Comparison of ENCODE assay signal across 8 mouse cellular contexts in the genomic region with DNA sequence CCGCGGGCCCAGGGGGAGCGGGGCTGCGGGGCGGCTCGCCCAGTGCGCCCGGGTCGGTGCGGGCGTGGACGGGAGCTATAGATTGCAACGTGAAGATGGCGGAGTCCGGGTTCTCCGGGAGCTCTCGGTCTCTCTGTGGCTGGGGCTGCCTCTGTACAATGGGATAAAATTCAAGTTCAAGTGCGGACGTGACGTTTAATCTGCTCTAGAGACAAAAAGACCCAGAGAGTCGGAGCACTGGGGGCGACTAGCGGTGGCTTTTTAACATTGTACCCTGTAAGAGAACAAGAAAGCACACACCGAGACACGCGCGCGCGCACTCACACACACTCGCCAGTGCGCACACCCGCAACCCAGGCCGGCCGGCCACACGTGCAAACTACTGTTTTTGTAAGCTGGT. TPM values are rescaled to one million over a fixed set of nuclear protein-coding genes. Genes with fewer than 3 reads are reported as not detected.
A peak's percentile ranks its signal among the peaks of the same experiment; 100 is the strongest.
DNase-seq lines count a peak whose midpoint lies in the region; ATAC-seq lines count a peak whose summit lies in the region.

No protein-coding gene starts in this region.

- H3K4me1 ChIP-seq in embryonic facial prominence, embryonic 10.5 days = peaks cover 66% of the 10 kb centered on the region
- H3K4me1 ChIP-seq in heart, embryonic 16.5 days (ENCODE audit: control insufficient read depth, insufficient read depth, low read length) = peaks cover 13% of the 10 kb centered on the region
- H3K4me1 ChIP-seq in liver, embryonic 13.5 days (replicated peaks) = peaks cover 15% of the 10 kb centered on the region; the same call in 1 of the 2 replicates
- H3K4me1 ChIP-seq in neural tube, embryonic 12.5 days = peaks cover 29% of the 10 kb centered on the region

- H3K9me3 ChIP-seq in embryonic facial prominence, embryonic 10.5 days = no peaks in the 10 kb centered on the region
- H3K9me3 ChIP-seq in heart, embryonic 16.5 days (replicated peaks; ENCODE audit: control insufficient read depth, low read length) = no peaks in the 10 kb centered on the region
- no peaks in the 10 kb centered on the region for H3K9me3 ChIP-seq in liver, embryonic 13.5 days (replicated peaks)
- H3K9me3 ChIP-seq in neural tube, embryonic 12.5 days = no peaks in the 10 kb centered on the region

- WGBS in embryonic facial prominence, embryonic 10.5 days = under 1% methylated on average over 35 of the region's 35 CpGs
- under 1% methylated on average over 35 of the region's 35 CpGs for WGBS in heart, embryonic 16.5 days
- WGBS in liver, embryonic 13.5 days (ENCODE audit: insufficient replicate concordance) = 1% methylated on average over 35 of the region's 35 CpGs
- WGBS in neural tube, embryonic 12.5 days = under 1% methylated on average over 35 of the region's 35 CpGs

- H3K4me3 ChIP-seq in embryonic facial prominence, embryonic 10.5 days = peak overlapping the region; percentile 95
- peak overlapping the region; percentile 76 for H3K4me3 ChIP-seq in heart, embryonic 16.5 days (ENCODE audit: low read length)
- peak overlapping the region; percentile 51 for H3K4me3 ChIP-seq in liver, embryonic 13.5 days (replicated peaks)
- peak overlapping the region; percentile 81 for H3K4me3 ChIP-seq in neural tube, embryonic 12.5 days

- no peaks in the 10 kb centered on the region for H3K36me3 ChIP-seq in embryonic facial prominence, embryonic 10.5 days (replicated peaks)
- H3K36me3 ChIP-seq in heart, embryonic 16.5 days (ENCODE audit: control insufficient read depth, insufficient read depth) = no peaks in the 10 kb centered on the region
- H3K36me3 ChIP-seq in liver, embryonic 13.5 days = no peaks in the 10 kb centered on the region
- H3K36me3 ChIP-seq in neural tube, embryonic 12.5 days = no peaks in the 10 kb centered on the region

- H3K9ac ChIP-seq in heart, embryonic 16.5 days (ENCODE audit: low read length) = peak overlapping the region; percentile 86
- H3K9ac ChIP-seq in liver, embryonic 13.5 days = no peak overlapping the region
- peak overlapping the region; percentile 93 for H3K9ac ChIP-seq in neural tube, embryonic 12.5 days

- peak overlapping the region; percentile 99 for H3K27ac ChIP-seq in embryonic facial prominence, embryonic 10.5 days (replicated peaks)
- H3K27ac ChIP-seq in heart, embryonic 16.5 days (ENCODE audit: low read length) = peak overlapping the region; percentile 82
- H3K27ac ChIP-seq in liver, embryonic 13.5 days = no peak overlapping the region
- peak overlapping the region; percentile 92 for H3K27ac ChIP-seq in neural tube, embryonic 12.5 days

- peak; percentile 21 for DNase-seq in gastrocnemius, postnatal 25 days
- DNase-seq in gastrocnemius, adult 8-10 months (ENCODE audit: low spot score in 2 of 2) = no peak
- DNase-seq in embryonic facial prominence, embryonic 10.5 days (ENCODE audit: low spot score) = peak; percentile 95
- DNase-seq in kidney, postnatal 36 days = peak; percentile 56 to 72
- no peak for DNase-seq in liver, embryonic 13.5 days
- DNase-seq in thymus, postnatal 10 days (ENCODE audit: low spot score in 2 of 2) = peak; percentile 89 to 90

- peaks cover 68% of the 10 kb centered on the region for H3K27me3 ChIP-seq in embryonic facial prominence, embryonic 10.5 days (replicated peaks; ENCODE audit: low read depth, poor library complexity, severe bottlenecking)
- H3K27me3 ChIP-seq in heart, embryonic 16.5 days (ENCODE audit: control insufficient read depth, insufficient read depth, low read length) = peaks cover 50% of the 10 kb centered on the region
- peaks cover 95% of the 10 kb centered on the region for H3K27me3 ChIP-seq in liver, embryonic 13.5 days
- peaks cover 16% of the 10 kb centered on the region for H3K27me3 ChIP-seq in neural tube, embryonic 12.5 days (replicated peaks)

- peak overlapping the region; percentile 98 for H3K4me2 ChIP-seq in heart, embryonic 16.5 days (ENCODE audit: low read depth, low read length)
- H3K4me2 ChIP-seq in liver, embryonic 13.5 days = peak overlapping the region; percentile 68
- H3K4me2 ChIP-seq in neural tube, embryonic 12.5 days (replicated peaks) = peak overlapping the region; percentile 81

- peak; percentile 74 for ATAC-seq in heart, embryonic 16.5 days (replicated peaks; ENCODE audit: extremely low read depth, insufficient read depth, low FRiP score)
- ATAC-seq in liver, embryonic 13.5 days (ENCODE audit: low read depth) = no peak
- ATAC-seq in neural tube, embryonic 12.5 days (ENCODE audit: low FRiP score, low read depth) = peak; percentile 59

RNA-seq across cellular contexts. Expression of a gene that starts 0.5 kb away (rescaled TPM):
- under 1 TPM in 1 of 2 experiments, not detected in 1; 0.27 TPM for total RNA-seq in gastrocnemius, postnatal 25 days (2021)
- total RNA-seq in gastrocnemius, adult 8-10 months (2022) = under 1 TPM in 1 of 4 experiments, not detected in 3; 0.02 TPM
- 7.3 and 10.4 TPM in 2 replicates for polyA plus RNA-seq in embryonic facial prominence, embryonic 10.5 days (2016; fragmentation: Nextera tagmentation; extraction: Ambion mirVana)
- 6.3 and 9.0 TPM in 2 replicates for polyA plus RNA-seq in heart, embryonic 16.5 days (2015; fragmentation: Nextera tagmentation; extraction: Ambion mirVana)
- 0.07 and 0.08 TPM in 2 replicates for polyA plus RNA-seq in liver, embryonic 13.5 days (2015; fragmentation: Nextera tagmentation; extraction: Ambion mirVana)
- 25.9 and 27.1 TPM in 2 replicates for polyA plus RNA-seq in neural tube, embryonic 12.5 days (2016; fragmentation: Nextera tagmentation; extraction: Ambion mirVana)

Comparison
In these comparisons a context has a peak if more than half of its experiments do, and no peak if none do; other contexts are left out.
1. DNase-seq: peak in gastrocnemius, postnatal 25 days (single experiment), embryonic facial prominence, embryonic 10.5 days (single experiment), kidney, postnatal 36 days (2 of 2) and thymus, postnatal 10 days (2 of 2); none in gastrocnemius, adult 8-10 months (0 of 2) and liver, embryonic 13.5 days (single experiment).
2. Peak in every context shown above with its lines, with median percentiles within 50 percentile points of each other: H3K4me3 ChIP-seq and H3K4me2 ChIP-seq.